Mouse (Mus musculus): Measurements from ENCODE around the gene P4ha2.

GRCm38 (mm10) chr11:54119740-54120360 is 20.0 kb downstream of the P4ha2 start:
- TF ChIP-seq CTCF (IDR thresholded peaks at IDR 0.05; ENCODE audit: low read depth, low read length) (no peak), POLR2A (IDR thresholded peaks at IDR 0.05; ENCODE audit: borderline replicate concordance, low read depth, low read length) (no peak)

All from bone marrow macrophage, adult 2 months (primary cell).